In genomic region chr8:4354516-4354915, GRCm38 (mm10) we compare ENCODE assay signal across 17 mouse cellular contexts. TPM values are rescaled to one million over a fixed set of nuclear protein-coding genes. Genes with fewer than 3 reads are reported as not detected.
DNase-seq lines count a peak whose midpoint lies in the region; ATAC-seq and TF ChIP-seq lines count a peak whose summit lies in the region.
"Had no signal": no experiment of that assay in that cellular context is flagged by ENCODE, and none has a peak within 500 bp of the region (broad histone marks: within the 10 kb centered on the region; RNA-seq: fewer than 3 reads in every experiment).

No protein-coding gene starts in this region.

- H3K4me1 ChIP-seq in ES-Bruce4 (ENCODE audit: control insufficient read depth, insufficient read depth, low read length) = peaks cover 5% of the 10 kb centered on the region
- H3K4me1 ChIP-seq: embryonic facial prominence, embryonic 10.5 days; embryonic facial prominence, embryonic 12.5 days had no signal

- H3K36me3 ChIP-seq in ES-Bruce4 (ENCODE audit: control insufficient read depth, insufficient read depth, low read length, poor library complexity, severe bottlenecking) = no peaks in the 10 kb centered on the region
- H3K36me3 ChIP-seq: embryonic facial prominence, embryonic 10.5 days; embryonic facial prominence, embryonic 12.5 days; forebrain, embryonic 15.5 days had no signal

- TF ChIP-seq POLR2A in ES-Bruce4 (IDR thresholded peaks at IDR 0.05; ENCODE audit: insufficient read depth, low read length) = no peak

- H3K9ac ChIP-seq in ES-Bruce4 (ENCODE audit: low read depth, poor library complexity, severe bottlenecking) = no peak overlapping the region
- H3K9ac ChIP-seq: embryonic facial prominence, embryonic 12.5 days; forebrain, embryonic 13.5 days; forebrain, embryonic 15.5 days had no signal

- DNase-seq in ES-CJ7 (ENCODE audit: low read depth, low spot score) (peak; percentile 47), ZHBTc4 (ENCODE audit: low read depth, low spot score) (peak; percentile 9)
- DNase-seq in kidney, adult 11 months = no peak
- DNase-seq: adrenal gland, adult 2 months; adrenal gland, postnatal 10 days; adrenal gland, postnatal 25 days; cerebellum, adult 11 months; cerebellum, adult 18-20 months; cerebellum, adult 8-10 months; cerebellum, postnatal 10 days; cerebellum, postnatal 25 days had no signal

- no peak for ATAC-seq in monocyte, adult 5-6 weeks (replicated peaks; ENCODE audit: insufficient number of reproducible peaks, low FRiP score, low TSS enrichment, poor library complexity, severe bottlenecking)
- ATAC-seq: forebrain, embryonic 13.5 days; forebrain, embryonic 15.5 days had no signal

- no peaks in the 10 kb centered on the region for H3K27me3 ChIP-seq in ES-Bruce4 (ENCODE audit: control insufficient read depth, insufficient read depth, low read length, poor library complexity, severe bottlenecking)
- H3K27me3 ChIP-seq: embryonic facial prominence, embryonic 12.5 days; forebrain, embryonic 13.5 days; forebrain, embryonic 15.5 days had no signal

- no peaks in the 10 kb centered on the region for H3K9me3 ChIP-seq in ES-Bruce4 (replicated peaks; ENCODE audit: control insufficient read depth, insufficient read depth, low read length, poor library complexity, severe bottlenecking)
- H3K9me3 ChIP-seq: embryonic facial prominence, embryonic 10.5 days; embryonic facial prominence, embryonic 12.5 days; forebrain, embryonic 13.5 days; forebrain, embryonic 15.5 days had no signal

- TF ChIP-seq CTCF in ES-Bruce4 (IDR thresholded peaks at IDR 0.05; ENCODE audit: low read depth, low read length) = no peak

- no peak overlapping the region for H3K4me3 ChIP-seq in ES-Bruce4 (ENCODE audit: low read depth, low read length)
- H3K4me3 ChIP-seq: embryonic facial prominence, embryonic 10.5 days; embryonic facial prominence, embryonic 12.5 days; forebrain, embryonic 13.5 days; forebrain, embryonic 15.5 days had no signal

- H3K27ac ChIP-seq in ES-Bruce4 (ENCODE audit: insufficient read depth, low read length) = peak overlapping the region; percentile 67
- H3K27ac ChIP-seq: embryonic facial prominence, embryonic 10.5 days; embryonic facial prominence, embryonic 12.5 days; forebrain, embryonic 13.5 days; forebrain, embryonic 15.5 days had no signal

- 0 out of 2 replicates have a peak, but pooled peaks have one; percentile 19 for TF ChIP-seq EP300 in ES-Bruce4 (IDR thresholded peaks at IDR 0.05; ENCODE audit: insufficient read depth, low read depth, low read length)

RNA-seq across cellular contexts. Expression of gene Elavl1, which starts 29.3 kb away (rescaled TPM):
- 118 and 123 TPM in 2 replicates for polyA plus RNA-seq in ES-Bruce4 (2011; ENCODE audit: insufficient read depth, insufficient read length, low read depth, missing spikeins)
- 44.2 to 65.5 TPM (median 46.9 TPM) in 3 replicates for total RNA-seq in monocyte, adult 5-6 weeks (2017)

RNA-seq across cellular contexts. Expression of gene Ccl25, which starts 29.5 kb away (rescaled TPM):
- 35.1 and 40.2 TPM in 2 replicates for polyA plus RNA-seq in ES-Bruce4 (2011; ENCODE audit: insufficient read depth, insufficient read length, low read depth, missing spikeins)
- 9.8 to 27.9 TPM (median 17.7 TPM) in 3 replicates for total RNA-seq in monocyte, adult 5-6 weeks (2017)
